Mouse (Mus musculus) intestine, embryonic 15.5 days (tissue): Measurements from ENCODE around the gene BC035947. TPM values are rescaled to one million over a fixed set of nuclear protein-coding genes. Genes with fewer than 3 reads are reported as not detected.
A peak's percentile ranks its signal among the peaks of the same experiment; 100 is the strongest.

Experiments used
- ATAC-seq: fragments of 200-750 bp; cut with Nextera tagmentation; 2 replicates; pipeline ENCODE4 v1.8.0; 2017; ENCODE audit warnings: moderate TSS enrichment, moderate library complexity
- H3K27ac ChIP-seq: fragments of 300-500 bp; sonication (generic); 2 replicates; pipeline ENCODE4 v1.5.1; 2015; ENCODE audit warnings: mild to moderate bottlenecking, inconsistent platforms
- H3K27me3 ChIP-seq: fragments of 300-500 bp; sonication (generic); replicated peaks from 2 replicates; pipeline ENCODE4 v1.6.1; 2015; ENCODE audit warnings: inconsistent platforms
- H3K36me3 ChIP-seq: fragments of 300-500 bp; sonication (generic); 2 replicates; pipeline ENCODE4 v1.6.1; 2015; ENCODE audit warnings: inconsistent platforms
- H3K4me1 ChIP-seq: fragments of 300-500 bp; sonication (generic); replicated peaks from 2 replicates; pipeline ENCODE4 v1.6.1; 2015; ENCODE audit warnings: inconsistent platforms
- H3K4me2 ChIP-seq: fragments of 300-500 bp; sonication (generic); replicated peaks from 2 replicates; pipeline ENCODE4 v1.6.1; 2015; ENCODE audit warnings: mild to moderate bottlenecking, inconsistent platforms
- H3K4me3 ChIP-seq: fragments of 300-500 bp; sonication (generic); replicated peaks from 2 replicates; pipeline ENCODE4 v1.5.1; 2015; ENCODE audit warnings: inconsistent platforms
- H3K9ac ChIP-seq: fragments of 300-500 bp; sonication (generic); 2 replicates; pipeline ENCODE4 v1.6.1; 2015; ENCODE audit warnings: inconsistent platforms
- H3K9me3 ChIP-seq: fragments of 300-500 bp; sonication (generic); 2 replicates; pipeline ENCODE4 v1.6.1; 2016; ENCODE audit warnings: inconsistent platforms
- WGBS: fragments of 180-500 bp; shearing (Covaris S2); methylation state at CpG from one replicate; pipeline ENCODE4 v1.1.7; 2015; 5-methylcytosine and 5-hydroxymethylcytosine counted together
- polyA plus RNA-seq: library from polyadenylated mRNA; unstranded; fragments of >200 nt; fragmentation: Nextera tagmentation; extraction: Ambion mirVana; gene quantifications from 2 replicates; pipeline ENCODE4 v1.2.1, GENCODE M21; 2015

The BC035947 gene
- polyA plus RNA-seq, 1 experiment from 2014 or later = 0.45 TPM

DNA sequence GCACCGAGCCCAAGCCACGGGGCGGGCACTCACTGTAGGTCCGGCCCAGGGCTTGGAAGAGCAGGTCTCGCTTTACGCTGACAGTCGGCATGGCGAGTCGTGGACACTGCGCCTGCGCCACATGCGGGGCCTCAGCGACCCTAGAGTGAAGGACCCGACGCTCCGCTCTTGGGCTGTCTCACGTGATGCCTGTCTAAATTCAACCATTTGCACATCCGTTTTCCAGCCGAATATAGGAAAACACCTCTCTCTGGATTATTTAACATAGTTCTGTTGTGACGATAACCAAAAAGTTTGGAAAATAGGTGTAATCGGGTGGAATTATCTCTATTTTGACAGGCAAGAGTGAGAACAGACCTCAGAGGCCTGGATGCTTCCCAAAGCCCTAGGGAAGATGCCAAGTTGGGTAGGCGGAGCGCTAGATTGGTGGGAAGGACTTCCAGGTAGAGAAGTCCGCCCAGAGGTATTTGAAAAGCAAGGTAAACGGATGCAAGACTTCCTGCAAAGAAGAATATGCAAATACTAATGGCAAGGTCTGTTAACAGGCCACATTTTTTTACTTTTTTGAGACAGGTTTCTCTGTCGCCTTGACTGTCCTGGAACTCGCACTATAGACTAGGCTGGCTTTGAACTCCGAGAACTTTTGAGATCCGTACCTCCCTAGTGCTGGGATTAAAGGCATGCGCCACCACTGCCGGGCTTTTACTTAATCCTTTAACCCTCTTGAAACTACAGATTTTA, 23.0 kb downstream of the BC035947 start, which contains the start of gene Farsb:
TSS of gene Farsb (minus strand) at position 146 of the 741 bp plus-strand sequence.
- WGBS = under 1% methylated on average over 31 of the region's 31 CpGs
- peak within 1 kb of the TSS; percentile 49 for H3K27ac ChIP-seq
- H3K9me3 ChIP-seq = no peaks in the 10 kb centered on the region
- H3K36me3 ChIP-seq = no peaks in the 10 kb centered on the region
- peak within 1 kb of the TSS; percentile 67 for H3K4me2 ChIP-seq
- ATAC-seq = peak; percentile 97
- H3K27me3 ChIP-seq = no peaks in the 10 kb centered on the region
- peaks cover 15% of the 10 kb centered on the region; the same call in 1 of the 2 replicates for H3K4me1 ChIP-seq
- H3K9ac ChIP-seq = peak within 1 kb of the TSS; percentile 74
- peak within 1 kb of the TSS; percentile 71 for H3K4me3 ChIP-seq

DNA sequence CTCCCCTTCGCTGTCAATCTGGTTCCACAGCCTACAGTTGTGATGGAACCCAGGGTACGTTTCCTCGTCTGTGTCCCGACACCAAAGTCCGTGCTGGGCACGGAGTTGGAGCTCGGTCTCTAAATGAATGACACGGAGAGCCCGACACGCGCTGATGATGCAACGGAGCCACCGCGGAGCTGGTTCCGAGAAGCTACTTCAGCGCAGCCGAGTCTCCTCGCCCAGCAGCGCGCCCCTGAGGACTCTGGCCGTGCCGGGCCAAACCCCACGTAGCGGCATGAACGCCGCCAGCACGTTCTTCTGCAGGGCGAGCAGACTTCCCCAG, 23.6 kb downstream of the BC035947 start:
- Histone ChIP-seq H3K27me3 (no peaks in the 10 kb centered on the region), H3K9me3 (no peaks in the 10 kb centered on the region), H3K36me3 (no peaks in the 10 kb centered on the region), H3K4me2 (peak overlapping the region; percentile 67), H3K4me3 (peak overlapping the region; percentile 71), H3K9ac (peak overlapping the region; percentile 74), H3K4me1 (peaks cover 18% of the 10 kb centered on the region; the same call in 1 of the 2 replicates), H3K27ac (peak overlapping the region; percentile 49; the same call in 1 of the 2 replicates)
- WGBS = under 1% methylated on average over 28 of the region's 28 CpGs
- ATAC-seq = no peak

DNA sequence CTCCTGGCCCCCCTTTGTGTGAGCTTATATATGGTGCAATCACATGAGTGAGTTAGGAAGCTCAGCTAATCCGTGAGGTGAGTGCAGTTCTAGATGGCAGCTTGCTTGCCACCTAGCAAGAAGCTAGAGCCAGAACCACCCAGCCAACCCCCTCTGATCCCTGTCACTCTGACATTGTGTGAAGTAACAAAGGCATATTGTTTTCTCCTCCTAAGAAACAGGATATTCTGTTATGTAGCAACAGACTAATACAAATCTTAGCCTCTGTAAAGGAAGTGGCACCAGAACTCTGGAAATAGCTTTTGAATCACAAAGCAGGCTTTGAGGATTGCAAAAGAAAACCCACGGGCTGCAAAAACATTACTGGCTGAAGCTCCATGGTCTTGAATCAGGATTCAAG, 27.6 kb downstream of the BC035947 start:
- Histone ChIP-seq H3K27ac (peak overlapping the region; percentile 63), H3K9ac (no peak overlapping the region), H3K9me3 (no peaks in the 10 kb centered on the region), H3K27me3 (no peaks in the 10 kb centered on the region), H3K36me3 (peaks cover 4% of the 10 kb centered on the region; the same call in 1 of the 2 replicates), H3K4me3 (no peak overlapping the region), H3K4me1 (peaks cover 13% of the 10 kb centered on the region; the same call in 1 of the 2 replicates), H3K4me2 (peak overlapping the region; percentile 14; the same call in 1 of the 2 replicates)
- 44% methylated on average over 2 of the region's 2 CpGs for WGBS
- no peak for ATAC-seq

DNA sequence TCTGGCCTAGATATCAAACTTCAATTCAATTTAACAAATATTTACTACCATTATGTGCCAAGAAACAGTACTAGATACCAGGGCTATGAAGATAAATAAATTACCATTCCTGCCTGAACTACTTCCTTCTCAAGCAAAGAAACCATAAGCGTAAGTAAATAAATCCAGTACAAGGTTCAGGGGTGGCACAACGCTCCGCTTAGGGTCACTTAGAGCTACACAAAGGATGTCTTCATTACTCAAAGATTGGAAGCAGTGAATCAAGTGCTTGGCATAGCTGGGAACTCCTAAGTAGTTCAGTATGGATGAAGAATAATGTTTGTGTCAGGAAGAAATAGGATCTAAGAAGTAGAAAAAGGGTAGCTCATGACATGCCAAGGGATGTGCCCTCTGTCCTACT, 28.5 kb downstream of the BC035947 start:
- no peak overlapping the region for H3K4me3 ChIP-seq
- no peaks in the 10 kb centered on the region for H3K27me3 ChIP-seq
- no peaks in the 10 kb centered on the region for H3K9me3 ChIP-seq
- WGBS = 60% methylated on average over 3 of the region's 3 CpGs
- H3K4me2 ChIP-seq = peak overlapping the region; percentile 14; the same call in 1 of the 2 replicates
- peaks cover 4% of the 10 kb centered on the region; the same call in 1 of the 2 replicates for H3K36me3 ChIP-seq
- H3K9ac ChIP-seq = no peak overlapping the region
- peaks cover 13% of the 10 kb centered on the region; the same call in 1 of the 2 replicates for H3K4me1 ChIP-seq
- peak; percentile 89 for ATAC-seq
- H3K27ac ChIP-seq = peak overlapping the region; percentile 63

DNA sequence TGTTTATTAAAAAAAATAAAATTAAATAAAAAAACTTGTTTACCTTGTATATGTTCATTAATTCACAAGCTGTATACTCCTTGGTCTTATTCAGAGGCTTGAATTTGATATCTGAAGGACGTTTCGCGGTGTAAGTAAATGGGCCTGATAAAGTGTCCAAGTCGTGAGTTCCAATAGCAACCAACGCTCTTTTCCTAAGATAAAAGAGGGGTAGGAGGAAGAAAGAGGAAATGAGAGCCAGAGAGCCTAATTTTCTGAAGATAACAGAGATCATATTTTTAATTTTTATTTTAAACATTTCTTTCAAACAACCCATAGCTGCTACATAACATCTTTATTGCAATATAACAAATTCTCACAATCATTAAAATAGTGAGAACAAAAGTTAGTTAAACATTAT, 39.5 kb downstream of the BC035947 start:
- Histone ChIP-seq H3K9ac (no peak overlapping the region), H3K27ac (no peak overlapping the region), H3K27me3 (no peaks in the 10 kb centered on the region), H3K9me3 (no peaks in the 10 kb centered on the region), H3K4me3 (no peak overlapping the region), H3K36me3 (peaks cover 22% of the 10 kb centered on the region), H3K4me2 (no peak overlapping the region), H3K4me1 (no peaks in the 10 kb centered on the region)
- ATAC-seq = no peak
- WGBS = 91% methylated on average over 5 of the region's 5 CpGs

DNA sequence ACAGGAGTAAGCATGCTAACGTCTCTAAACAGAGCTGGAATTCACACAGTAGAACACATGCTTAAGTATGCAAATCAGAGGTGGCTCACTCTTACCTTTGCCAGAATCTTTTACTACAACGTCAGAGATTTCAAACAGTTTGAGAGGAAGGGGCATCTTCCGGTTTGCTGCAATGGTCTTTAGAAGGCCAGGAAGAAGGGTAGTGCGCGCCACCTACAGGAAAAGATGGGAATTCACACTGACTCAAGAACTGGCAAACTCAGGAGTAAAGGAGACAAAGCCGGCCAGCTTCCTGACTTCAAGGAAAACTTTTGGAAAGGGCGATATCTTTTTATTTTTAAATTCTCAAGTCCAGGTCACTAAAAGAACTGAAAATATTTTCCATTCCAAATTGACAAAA, 57.3 kb downstream of the BC035947 start:
- Histone ChIP-seq H3K4me3 (no peak overlapping the region), H3K27me3 (no peaks in the 10 kb centered on the region), H3K4me1 (no peaks in the 10 kb centered on the region), H3K9ac (no peak overlapping the region), H3K27ac (no peak overlapping the region), H3K9me3 (no peaks in the 10 kb centered on the region), H3K36me3 (peaks cover 29% of the 10 kb centered on the region), H3K4me2 (no peak overlapping the region)
- WGBS = 40% methylated on average over 7 of the region's 7 CpGs
- no peak for ATAC-seq

DNA sequence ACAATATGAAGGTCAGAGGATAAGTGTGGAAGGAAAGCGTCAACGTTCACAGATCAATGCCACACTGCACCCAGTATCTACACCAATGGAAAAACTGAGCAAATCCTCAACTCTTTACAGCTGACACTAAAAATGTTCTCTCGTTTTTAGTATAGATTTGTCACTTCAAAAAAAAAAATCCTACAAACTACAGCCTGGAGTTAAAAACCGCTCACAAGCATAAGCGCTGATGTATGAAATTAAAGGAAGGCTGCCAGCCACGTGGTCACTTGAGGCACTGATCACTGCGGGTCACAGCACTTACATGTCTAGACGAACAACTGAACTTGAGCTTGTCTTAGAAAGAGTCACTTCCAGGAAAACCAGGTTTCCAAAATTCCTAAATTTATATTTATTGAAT, 58.1 kb downstream of the BC035947 start:
- Histone ChIP-seq H3K27ac (no peak overlapping the region), H3K4me2 (no peak overlapping the region), H3K27me3 (no peaks in the 10 kb centered on the region), H3K4me1 (no peaks in the 10 kb centered on the region), H3K36me3 (peaks cover 28% of the 10 kb centered on the region), H3K9ac (no peak overlapping the region), H3K4me3 (no peak overlapping the region), H3K9me3 (no peaks in the 10 kb centered on the region)
- no peak for ATAC-seq
- WGBS = 97% methylated on average over 8 of the region's 8 CpGs

DNA sequence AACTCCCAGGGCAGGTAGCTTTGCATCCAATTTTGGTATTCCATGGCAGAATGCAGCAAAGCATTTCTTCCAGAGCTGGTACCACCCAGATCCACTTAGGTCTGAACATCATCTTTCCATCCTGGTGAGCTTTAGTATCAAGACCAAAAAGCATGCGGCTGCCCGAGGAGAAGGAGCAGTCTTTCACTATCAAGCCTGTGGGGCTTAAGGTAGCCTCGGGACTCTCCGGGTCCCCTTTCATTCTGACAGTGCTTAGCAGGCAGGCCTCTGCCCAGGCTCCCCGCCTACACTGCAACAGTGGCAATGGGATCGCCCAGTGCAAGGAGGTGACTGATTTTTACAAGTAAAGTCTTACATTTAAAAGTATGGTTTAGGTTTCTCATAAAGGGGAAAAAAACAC, 59.4 kb downstream of the BC035947 start:
- no peaks in the 10 kb centered on the region for H3K27me3 ChIP-seq
- no peaks in the 10 kb centered on the region for H3K9me3 ChIP-seq
- H3K9ac ChIP-seq = no peak overlapping the region
- no peaks in the 10 kb centered on the region for H3K4me1 ChIP-seq
- H3K36me3 ChIP-seq = peaks cover 28% of the 10 kb centered on the region
- no peak overlapping the region for H3K27ac ChIP-seq
- no peak for ATAC-seq
- no peak overlapping the region for H3K4me3 ChIP-seq
- WGBS = 90% methylated on average over 6 of the region's 6 CpGs
- no peak overlapping the region for H3K4me2 ChIP-seq

DNA sequence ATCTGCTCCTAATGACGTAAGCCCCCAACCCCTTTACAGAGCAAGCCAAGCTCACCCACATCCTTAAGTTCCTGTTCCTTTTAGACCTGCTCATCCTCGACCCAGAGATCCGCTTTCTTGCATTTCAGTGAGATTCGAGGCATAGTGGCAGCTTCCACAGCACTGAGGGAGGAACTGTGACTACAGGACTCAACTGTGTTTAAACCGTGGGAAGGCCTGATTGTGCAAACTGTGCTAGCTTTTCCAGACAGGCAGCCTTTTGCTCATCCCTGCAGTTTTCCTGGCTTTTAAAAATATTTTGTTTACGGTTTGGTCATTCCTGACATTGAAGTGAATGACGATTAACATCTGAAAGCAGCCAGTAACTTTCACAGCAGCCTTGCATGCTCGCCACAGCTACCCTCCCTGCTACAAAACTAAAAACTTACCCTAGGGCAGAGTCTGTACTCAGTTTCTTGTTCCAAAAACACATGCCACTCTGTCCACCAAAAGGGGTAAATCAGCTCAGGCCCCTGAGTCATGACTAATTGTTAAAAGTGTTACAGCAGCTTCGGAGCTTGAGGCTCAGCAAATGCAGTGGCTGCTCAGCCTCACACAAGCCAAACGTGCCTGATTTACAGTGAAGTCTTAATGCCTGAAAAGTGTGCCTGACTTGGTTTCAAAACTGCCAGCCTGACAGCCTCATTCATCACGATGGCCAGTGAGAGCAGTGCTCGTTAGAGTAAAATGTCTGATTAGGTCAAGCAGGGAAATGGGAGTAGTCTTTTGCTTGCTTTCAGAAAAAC, 60.7 kb downstream of the BC035947 start:
- H3K9ac ChIP-seq = no peak overlapping the region
- H3K36me3 ChIP-seq = peaks cover 28% of the 10 kb centered on the region
- H3K4me2 ChIP-seq = no peak overlapping the region
- no peaks in the 10 kb centered on the region for H3K4me1 ChIP-seq
- H3K9me3 ChIP-seq = no peaks in the 10 kb centered on the region
- no peaks in the 10 kb centered on the region for H3K27me3 ChIP-seq
- H3K27ac ChIP-seq = no peak overlapping the region
- no peak for ATAC-seq
- no peak overlapping the region for H3K4me3 ChIP-seq
- 74% methylated on average over 12 of the region's 12 CpGs for WGBS

DNA sequence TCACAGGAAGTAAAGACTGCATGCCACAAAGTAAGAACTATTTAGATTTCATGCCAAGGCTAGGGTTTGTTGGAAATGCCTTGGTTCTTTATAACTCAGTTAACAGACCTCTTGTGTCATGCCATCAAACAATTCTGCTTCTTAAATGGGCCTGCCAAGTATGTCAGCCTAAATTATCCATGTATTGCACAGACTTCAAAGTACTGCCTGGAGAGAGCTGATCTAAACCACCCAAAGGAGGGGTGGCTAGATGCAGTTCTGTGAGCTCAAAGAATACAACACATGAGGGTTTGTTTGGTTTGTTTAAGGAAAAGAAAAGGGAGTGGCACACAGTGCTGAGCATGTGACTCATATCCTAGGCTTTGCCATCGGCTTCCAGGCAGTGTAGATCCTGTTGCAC, 63.9 kb downstream of the BC035947 start:
- WGBS = 43% methylated on average over 1 of the region's 1 CpGs

More for the DNA sequence above, 63.9 kb downstream of the BC035947 start:
- no peak overlapping the region for H3K9ac ChIP-seq
- no peaks in the 10 kb centered on the region for H3K27me3 ChIP-seq
- no peaks in the 10 kb centered on the region for H3K4me1 ChIP-seq
- no peak overlapping the region for H3K4me2 ChIP-seq
- H3K27ac ChIP-seq = no peak overlapping the region
- no peak overlapping the region for H3K4me3 ChIP-seq
- ATAC-seq = peak; percentile 55
- peaks cover 19% of the 10 kb centered on the region for H3K36me3 ChIP-seq
- H3K9me3 ChIP-seq = no peaks in the 10 kb centered on the region
